Mouse (Mus musculus): ENCODE data around the gene Htr1f. TPM values are rescaled to one million over a fixed set of nuclear protein-coding genes. Genes with fewer than 3 reads are reported as not detected.

Gene Htr1f
- not detected in 2 replicates for polyA plus RNA-seq (2015; fragmentation: Nextera tagmentation; extraction: Ambion mirVana)

- Histone ChIP-seq H3K36me3 (ENCODE audit: control insufficient read depth, insufficient read depth, low read length) (no peaks in the 10 kb centered on the region), H3K27me3 (ENCODE audit: control insufficient read depth, insufficient read depth, low read length) (peaks cover 7% of the 10 kb centered on the region; the same call in 1 of the 2 replicates), H3K27ac (ENCODE audit: low read length) (no peak within 1 kb of the TSS), H3K4me1 (ENCODE audit: control insufficient read depth, insufficient read depth, low read length) (no peaks in the 10 kb centered on the region), H3K9ac (ENCODE audit: low read length) (peak within 1 kb of the TSS; percentile 58), H3K4me2 (ENCODE audit: low read depth, low read length) (peak within 1 kb of the TSS; percentile 62), H3K9me3 (replicated peaks; ENCODE audit: control insufficient read depth, low read length) (no peaks in the 10 kb centered on the region), H3K4me3 (replicated peaks; ENCODE audit: low read length) (peak within 1 kb of the TSS; percentile 40)
- peak; percentile 47; the same call in 1 of the 2 replicates for ATAC-seq (ENCODE audit: insufficient read depth, low FRiP score)
- WGBS = 3% methylated on average over 40 of the region's 41 CpGs
Observed at GRCm38 (mm10) chr16:65105184-65105931, at the start of gene Htr1f. Gene Htr1f (minus strand): TSS chr16:65105854.

- WGBS = 63% methylated on average over 2 of the region's 2 CpGs
- Histone ChIP-seq H3K9me3 (replicated peaks; ENCODE audit: control insufficient read depth, low read length) (no peaks in the 10 kb centered on the region), H3K27me3 (ENCODE audit: control insufficient read depth, insufficient read depth, low read length) (no peaks in the 10 kb centered on the region), H3K4me2 (ENCODE audit: low read depth, low read length) (no peak overlapping the region), H3K27ac (ENCODE audit: low read length) (no peak overlapping the region), H3K4me3 (replicated peaks; ENCODE audit: low read length) (no peak overlapping the region), H3K36me3 (ENCODE audit: control insufficient read depth, insufficient read depth, low read length) (no peaks in the 10 kb centered on the region), H3K9ac (ENCODE audit: low read length) (no peak overlapping the region), H3K4me1 (ENCODE audit: control insufficient read depth, insufficient read depth, low read length) (no peaks in the 10 kb centered on the region)
- ATAC-seq (ENCODE audit: insufficient read depth, low FRiP score) = no peak
Observed at GRCm38 (mm10) chr16:65139771-65140170, 34.1 kb upstream of the Htr1f start.

- Histone ChIP-seq H3K36me3 (ENCODE audit: control insufficient read depth, insufficient read depth, low read length) (no peaks in the 10 kb centered on the region), H3K4me2 (ENCODE audit: low read depth, low read length) (no peak overlapping the region), H3K4me3 (replicated peaks; ENCODE audit: low read length) (no peak overlapping the region), H3K4me1 (ENCODE audit: control insufficient read depth, insufficient read depth, low read length) (no peaks in the 10 kb centered on the region), H3K27me3 (ENCODE audit: control insufficient read depth, insufficient read depth, low read length) (no peaks in the 10 kb centered on the region), H3K27ac (ENCODE audit: low read length) (no peak overlapping the region), H3K9me3 (replicated peaks; ENCODE audit: control insufficient read depth, low read length) (no peaks in the 10 kb centered on the region), H3K9ac (ENCODE audit: low read length) (no peak overlapping the region)
- no peak for ATAC-seq (ENCODE audit: insufficient read depth, low FRiP score)
- 82% methylated on average over 2 of the region's 2 CpGs for WGBS
Observed at GRCm38 (mm10) chr16:65129391-65129790, 23.7 kb upstream of the Htr1f start.

- 79% methylated on average over 3 of the region's 3 CpGs for WGBS
Observed at GRCm38 (mm10) chr16:65127846-65128245, 22.2 kb upstream of the Htr1f start.

DNA sequence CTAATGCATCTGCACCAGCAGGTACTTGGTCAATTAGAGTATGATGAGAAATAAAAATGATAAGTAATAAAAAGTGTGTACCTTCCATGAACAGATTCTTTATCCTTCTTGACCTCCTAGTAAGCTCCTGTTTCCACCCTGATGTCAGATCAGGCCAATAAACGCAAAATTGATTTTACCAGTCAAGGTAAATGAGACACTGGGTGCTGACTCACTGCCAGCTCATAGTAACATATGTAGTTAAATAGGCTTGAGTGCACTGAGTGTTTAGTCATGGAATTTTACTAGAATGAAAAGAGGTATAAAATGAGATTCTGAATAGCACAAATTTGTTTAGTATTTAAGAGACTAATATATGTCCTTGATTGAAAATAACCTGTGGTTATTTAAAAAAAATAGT, 6.6 kb upstream of the Htr1f start:
- Histone ChIP-seq H3K4me1 (ENCODE audit: control insufficient read depth, insufficient read depth, low read length) (no peaks in the 10 kb centered on the region), H3K4me2 (ENCODE audit: low read depth, low read length) (no peak overlapping the region), H3K9me3 (replicated peaks; ENCODE audit: control insufficient read depth, low read length) (no peaks in the 10 kb centered on the region), H3K4me3 (replicated peaks; ENCODE audit: low read length) (no peak overlapping the region), H3K9ac (ENCODE audit: low read length) (no peak overlapping the region), H3K36me3 (ENCODE audit: control insufficient read depth, insufficient read depth, low read length) (no peaks in the 10 kb centered on the region), H3K27ac (ENCODE audit: low read length) (no peak overlapping the region), H3K27me3 (ENCODE audit: control insufficient read depth, insufficient read depth, low read length) (no peaks in the 10 kb centered on the region)
- no peak for ATAC-seq (ENCODE audit: insufficient read depth, low FRiP score)
- WGBS = 76% methylated on average over 1 of the region's 1 CpGs

More at GRCm38 (mm10) chr16:65127846-65128245, 22.2 kb upstream of the Htr1f start:
- Histone ChIP-seq H3K27me3 (ENCODE audit: control insufficient read depth, insufficient read depth, low read length) (no peaks in the 10 kb centered on the region), H3K4me2 (ENCODE audit: low read depth, low read length) (no peak overlapping the region), H3K9ac (ENCODE audit: low read length) (no peak overlapping the region), H3K36me3 (ENCODE audit: control insufficient read depth, insufficient read depth, low read length) (no peaks in the 10 kb centered on the region), H3K4me1 (ENCODE audit: control insufficient read depth, insufficient read depth, low read length) (no peaks in the 10 kb centered on the region), H3K9me3 (replicated peaks; ENCODE audit: control insufficient read depth, low read length) (no peaks in the 10 kb centered on the region), H3K27ac (ENCODE audit: low read length) (no peak overlapping the region), H3K4me3 (replicated peaks; ENCODE audit: low read length) (no peak overlapping the region)
- no peak for ATAC-seq (ENCODE audit: insufficient read depth, low FRiP score)

GRCm38 (mm10) chr16:65093552-65093951, 12.1 kb downstream of the Htr1f start:
- Histone ChIP-seq H3K4me3 (replicated peaks; ENCODE audit: low read length) (no peak overlapping the region), H3K4me1 (ENCODE audit: control insufficient read depth, insufficient read depth, low read length) (no peaks in the 10 kb centered on the region), H3K27me3 (ENCODE audit: control insufficient read depth, insufficient read depth, low read length) (no peaks in the 10 kb centered on the region), H3K36me3 (ENCODE audit: control insufficient read depth, insufficient read depth, low read length) (no peaks in the 10 kb centered on the region), H3K27ac (ENCODE audit: low read length) (no peak overlapping the region), H3K9me3 (replicated peaks; ENCODE audit: control insufficient read depth, low read length) (no peaks in the 10 kb centered on the region), H3K4me2 (ENCODE audit: low read depth, low read length) (no peak overlapping the region), H3K9ac (ENCODE audit: low read length) (no peak overlapping the region)
- ATAC-seq (ENCODE audit: insufficient read depth, low FRiP score) = no peak
- WGBS = 75% methylated on average over 5 of the region's 5 CpGs

GRCm38 (mm10) chr16:65083475-65083874, 22.2 kb downstream of the Htr1f start:
- H3K36me3 ChIP-seq (ENCODE audit: control insufficient read depth, insufficient read depth, low read length) = no peaks in the 10 kb centered on the region
- H3K27me3 ChIP-seq (ENCODE audit: control insufficient read depth, insufficient read depth, low read length) = no peaks in the 10 kb centered on the region
- no peaks in the 10 kb centered on the region for H3K9me3 ChIP-seq (replicated peaks; ENCODE audit: control insufficient read depth, low read length)
- ATAC-seq (ENCODE audit: insufficient read depth, low FRiP score) = no peak
- H3K4me1 ChIP-seq (ENCODE audit: control insufficient read depth, insufficient read depth, low read length) = no peaks in the 10 kb centered on the region
- WGBS = 30% methylated on average over 2 of the region's 2 CpGs
- H3K4me2 ChIP-seq (ENCODE audit: low read depth, low read length) = no peak overlapping the region
- no peak overlapping the region for H3K9ac ChIP-seq (ENCODE audit: low read length)
- H3K4me3 ChIP-seq (replicated peaks; ENCODE audit: low read length) = no peak overlapping the region
- H3K27ac ChIP-seq (ENCODE audit: low read length) = no peak overlapping the region

DNA sequence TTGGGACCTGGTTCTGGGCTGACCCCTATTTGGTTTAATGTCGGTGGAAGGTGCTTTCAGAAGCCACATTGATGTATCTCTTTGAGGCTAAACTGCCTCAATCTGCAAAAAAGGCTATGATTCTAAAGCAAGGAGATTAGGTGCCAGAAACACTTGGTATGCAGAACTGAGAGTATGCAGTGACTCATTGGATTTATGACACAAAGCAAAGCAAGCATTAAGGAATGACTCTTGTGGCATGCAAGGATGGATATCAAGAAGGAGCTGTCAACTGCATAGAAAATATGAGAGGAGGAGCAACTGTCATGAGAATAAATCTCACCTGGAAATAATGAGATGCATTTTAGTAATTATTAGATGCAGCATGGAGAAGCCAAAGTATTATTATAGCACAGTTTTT, 35.8 kb downstream of the Htr1f start:
- 68% methylated on average over 1 of the region's 1 CpGs for WGBS
- H3K27me3 ChIP-seq (ENCODE audit: control insufficient read depth, insufficient read depth, low read length) = no peaks in the 10 kb centered on the region
- no peak overlapping the region for H3K4me3 ChIP-seq (replicated peaks; ENCODE audit: low read length)
- no peak overlapping the region for H3K4me2 ChIP-seq (ENCODE audit: low read depth, low read length)
- no peak overlapping the region for H3K27ac ChIP-seq (ENCODE audit: low read length)
- no peaks in the 10 kb centered on the region for H3K9me3 ChIP-seq (replicated peaks; ENCODE audit: control insufficient read depth, low read length)
- no peak for ATAC-seq (ENCODE audit: insufficient read depth, low FRiP score)
- no peak overlapping the region for H3K9ac ChIP-seq (ENCODE audit: low read length)
- H3K4me1 ChIP-seq (ENCODE audit: control insufficient read depth, insufficient read depth, low read length) = no peaks in the 10 kb centered on the region
- no peaks in the 10 kb centered on the region for H3K36me3 ChIP-seq (ENCODE audit: control insufficient read depth, insufficient read depth, low read length)

DNA sequence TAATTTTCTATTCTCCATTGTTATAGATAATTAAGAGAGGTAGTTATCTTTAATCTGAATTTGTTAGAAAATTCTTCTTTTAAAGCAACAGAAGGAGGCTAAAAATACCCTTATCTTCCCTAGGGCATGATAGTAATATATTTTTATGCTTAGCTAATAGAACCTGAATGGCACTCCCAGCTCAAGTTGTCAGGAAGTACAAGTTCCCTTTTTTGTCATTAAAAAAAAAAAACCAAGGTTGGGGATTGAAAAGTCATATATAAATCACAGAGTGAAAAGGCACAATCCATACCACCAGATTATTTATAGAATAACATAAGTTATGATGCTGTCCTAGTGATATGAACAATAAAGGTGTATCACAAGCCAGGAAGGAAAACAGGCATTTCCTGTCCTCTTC, 39.4 kb downstream of the Htr1f start:
- Histone ChIP-seq H3K36me3 (ENCODE audit: control insufficient read depth, insufficient read depth, low read length) (no peaks in the 10 kb centered on the region), H3K4me1 (ENCODE audit: control insufficient read depth, insufficient read depth, low read length) (no peaks in the 10 kb centered on the region), H3K4me2 (ENCODE audit: low read depth, low read length) (no peak overlapping the region), H3K4me3 (replicated peaks; ENCODE audit: low read length) (no peak overlapping the region), H3K27me3 (ENCODE audit: control insufficient read depth, insufficient read depth, low read length) (no peaks in the 10 kb centered on the region), H3K27ac (ENCODE audit: low read length) (no peak overlapping the region), H3K9me3 (replicated peaks; ENCODE audit: control insufficient read depth, low read length) (no peaks in the 10 kb centered on the region), H3K9ac (ENCODE audit: low read length) (no peak overlapping the region)
- no peak for ATAC-seq (ENCODE audit: insufficient read depth, low FRiP score)
